Comparison of ENCODE assay signal across 23 mouse cellular contexts in the genomic region with DNA sequence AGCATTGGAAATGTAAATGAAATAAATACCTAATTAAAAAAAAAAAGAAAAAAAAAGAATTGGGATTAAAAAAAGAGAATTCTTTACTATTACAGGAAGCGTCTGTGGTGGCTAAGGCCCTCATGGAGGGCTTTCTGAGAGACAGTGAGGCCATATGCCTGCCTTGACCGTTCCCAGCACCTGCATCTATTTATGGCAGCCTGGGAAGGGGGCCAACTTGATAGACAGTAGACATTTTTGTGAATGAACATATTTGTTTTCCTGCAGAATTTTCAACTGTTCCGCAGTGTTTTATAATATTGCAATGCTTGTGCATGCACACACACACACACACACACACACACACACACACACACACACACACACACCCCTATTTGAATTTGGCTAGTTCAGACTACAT. TPM values are rescaled to one million over a fixed set of nuclear protein-coding genes. Genes with fewer than 3 reads are reported as not detected.
DNase-seq lines count a peak whose midpoint lies in the region; ATAC-seq and TF ChIP-seq lines count a peak whose summit lies in the region.
"Had no signal": no experiment of that assay in that cellular context is flagged by ENCODE, and none has a peak within 500 bp of the region (broad histone marks: within the 10 kb centered on the region; RNA-seq: fewer than 3 reads in every experiment).

No protein-coding gene starts in this region.

- WGBS in forebrain, embryonic 16.5 days, result 28% methylated on average over 3 of the region's 3 CpGs
- WGBS in forebrain, embryonic 13.5 days, result 39% methylated on average over 3 of the region's 3 CpGs
- WGBS in lung, embryonic 14.5 days, result 51% methylated on average over 3 of the region's 3 CpGs

- H3K9me3 ChIP-seq in forebrain, embryonic 16.5 days (ENCODE audit: control insufficient read depth, low read length), result no peaks in the 10 kb centered on the region
- no peaks in the 10 kb centered on the region for H3K9me3 ChIP-seq in forebrain, embryonic 13.5 days (replicated peaks)
- H3K9me3 ChIP-seq in lung, embryonic 14.5 days (ENCODE audit: low read depth, low read length), result no peaks in the 10 kb centered on the region
- H3K9me3 ChIP-seq: embryonic facial prominence, embryonic 12.5 days; heart, embryonic 10.5 days; hindbrain, embryonic 12.5 days had no signal

- DNase-seq in cerebellum, postnatal 14 days, result peak; percentile 67 to 75
- DNase-seq in cerebellum, adult 8-10 months, result no peak
- peak; percentile 54 for DNase-seq in lung, embryonic 14.5 days
- DNase-seq in lung, postnatal 4 days, result no peak
- DNase-seq: adrenal gland, adult 2 months; adrenal gland, postnatal 25 days; cerebellum, adult 11 months; cerebellum, adult 9-11 months; forebrain, postnatal 0 days; gastrocnemius, adult 2 months; gastrocnemius, postnatal 25 days; heart, postnatal 10 days; heart, postnatal 4 days had no signal

- H3K36me3 ChIP-seq in forebrain, embryonic 16.5 days (ENCODE audit: control insufficient read depth, insufficient read depth), result no peaks in the 10 kb centered on the region
- H3K36me3 ChIP-seq in forebrain, embryonic 13.5 days (ENCODE audit: poor library complexity, severe bottlenecking), result 0 out of 2 replicates have a peak, but pooled peaks cover under 1% of the 10 kb centered on the region
- H3K36me3 ChIP-seq in lung, embryonic 14.5 days (ENCODE audit: insufficient read depth), result no peaks in the 10 kb centered on the region
- H3K36me3 ChIP-seq: embryonic facial prominence, embryonic 12.5 days; heart, embryonic 10.5 days; hindbrain, embryonic 12.5 days had no signal

- H3K4me3 ChIP-seq in forebrain, embryonic 16.5 days (replicated peaks; ENCODE audit: low read length), result no peak overlapping the region
- no peak overlapping the region for H3K4me3 ChIP-seq in forebrain, embryonic 13.5 days
- H3K4me3 ChIP-seq in lung, embryonic 14.5 days (ENCODE audit: low read depth, low read length), result no peak overlapping the region
- H3K4me3 ChIP-seq: embryonic facial prominence, embryonic 12.5 days; gastrocnemius, adult 2 months; heart, embryonic 10.5 days; hindbrain, embryonic 12.5 days had no signal

- TF ChIP-seq CTCF in lung, embryonic 14.5 days (IDR thresholded peaks at IDR 0.05; ENCODE audit: low read depth), result no peak

- H3K4me2 ChIP-seq in forebrain, embryonic 16.5 days (ENCODE audit: low read length), result no peak overlapping the region
- H3K4me2 ChIP-seq in forebrain, embryonic 13.5 days, result no peak overlapping the region
- H3K4me2 ChIP-seq in lung, embryonic 14.5 days, result no peak overlapping the region
- H3K4me2 ChIP-seq: embryonic facial prominence, embryonic 12.5 days; hindbrain, embryonic 12.5 days had no signal

- H3K27ac ChIP-seq in forebrain, embryonic 16.5 days (ENCODE audit: low read length), result no peak overlapping the region
- H3K27ac ChIP-seq in forebrain, embryonic 13.5 days, result no peak overlapping the region
- H3K27ac ChIP-seq in lung, embryonic 14.5 days (ENCODE audit: low read depth), result no peak overlapping the region
- H3K27ac ChIP-seq: embryonic facial prominence, embryonic 12.5 days; gastrocnemius, adult 2 months; heart, embryonic 10.5 days; hindbrain, embryonic 12.5 days had no signal

- peaks cover 17% of the 10 kb centered on the region for H3K4me1 ChIP-seq in forebrain, embryonic 16.5 days (replicated peaks; ENCODE audit: control insufficient read depth, insufficient read depth, low read length)
- H3K4me1 ChIP-seq in forebrain, embryonic 13.5 days, result peaks cover 76% of the 10 kb centered on the region
- H3K4me1 ChIP-seq in lung, embryonic 14.5 days (ENCODE audit: insufficient read depth), result peaks cover 10% of the 10 kb centered on the region
- H3K4me1 ChIP-seq: heart, embryonic 10.5 days had no signal

- peak; percentile 38; the same call in 1 of the 2 replicates for ATAC-seq in forebrain, embryonic 16.5 days
- ATAC-seq in forebrain, embryonic 13.5 days, result no peak; the same call in 1 of the 2 replicates
- no peak for ATAC-seq in lung, embryonic 14.5 days (ENCODE audit: insufficient read depth)
- no peak for ATAC-seq in frontal cortex, adult (ENCODE audit: low TSS enrichment)
- ATAC-seq: forebrain, postnatal 0 days; hindbrain, embryonic 16.5 days; inflammation-experienced regulatory T-cells, adult 6 months; intestine, postnatal 0 days had no signal

- no peak overlapping the region for H3K9ac ChIP-seq in forebrain, embryonic 16.5 days (replicated peaks; ENCODE audit: low read depth, low read length)
- no peak overlapping the region for H3K9ac ChIP-seq in forebrain, embryonic 13.5 days
- H3K9ac ChIP-seq in lung, embryonic 14.5 days, result no peak overlapping the region
- H3K9ac ChIP-seq: embryonic facial prominence, embryonic 12.5 days; forebrain, postnatal 0 days; hindbrain, embryonic 12.5 days had no signal

- no peaks in the 10 kb centered on the region for H3K27me3 ChIP-seq in forebrain, embryonic 16.5 days (replicated peaks; ENCODE audit: control insufficient read depth, insufficient read depth, low read length)
- no peaks in the 10 kb centered on the region for H3K27me3 ChIP-seq in forebrain, embryonic 13.5 days
- no peaks in the 10 kb centered on the region for H3K27me3 ChIP-seq in lung, embryonic 14.5 days (ENCODE audit: insufficient read depth, low read length)
- H3K27me3 ChIP-seq: CH12.LX; embryonic facial prominence, embryonic 12.5 days; hindbrain, embryonic 12.5 days had no signal

RNA-seq across cellular contexts. Expression of a gene that starts 9.7 kb away (rescaled TPM):
- polyA plus RNA-seq in forebrain, embryonic 16.5 days (2015; fragmentation: Nextera tagmentation; extraction: Ambion mirVana), result 10.8 and 13.4 TPM in 2 replicates
- 26.8 and 29.0 TPM in 2 replicates for polyA plus RNA-seq in forebrain, embryonic 13.5 days (2015; fragmentation: Nextera tagmentation; extraction: Ambion mirVana)
- 27.5 and 30.6 TPM in 2 replicates for polyA plus RNA-seq in lung, embryonic 14.5 days (2014; fragmentation: Nextera tagmentation; extraction: Ambion mirVana)

Comparison
In these comparisons a context has a peak if more than half of its experiments do, and no peak if none do; other contexts are left out.
1. DNase-seq: peak in cerebellum, postnatal 14 days (2 of 2) and lung, embryonic 14.5 days (single experiment); none in cerebellum, adult 8-10 months (single experiment) and lung, postnatal 4 days (0 of 2).